ENCODE assay signal across 8 mouse cellular contexts in genomic region chr11:97149995-97150410, GRCm38 (mm10). TPM values are rescaled to one million over a fixed set of nuclear protein-coding genes. Genes with fewer than 3 reads are reported as not detected.
DNase-seq lines count a peak whose midpoint lies in the region; ATAC-seq and TF ChIP-seq lines count a peak whose summit lies in the region.

No protein-coding gene starts in this region.

- H3K9ac ChIP-seq in embryonic facial prominence, embryonic 14.5 days (ENCODE audit: low read depth, low read length): peak overlapping the region; percentile 81
- peak overlapping the region; percentile 87 for H3K9ac ChIP-seq in heart, embryonic 12.5 days
- H3K9ac ChIP-seq in kidney, embryonic 14.5 days (ENCODE audit: low read depth, low read length): peak overlapping the region; percentile 85; the same call in 1 of the 2 replicates

- ATAC-seq in embryonic facial prominence, embryonic 14.5 days (ENCODE audit: low read depth): peak; percentile 3
- peak; percentile 67 for ATAC-seq in heart, embryonic 12.5 days (ENCODE audit: insufficient number of reproducible peaks, low FRiP score)
- ATAC-seq in kidney, embryonic 14.5 days (ENCODE audit: low FRiP score, low TSS enrichment): peak; percentile 14; the same call in 1 of the 2 replicates

- peaks cover 30% of the 10 kb centered on the region for H3K36me3 ChIP-seq in embryonic facial prominence, embryonic 14.5 days (ENCODE audit: control insufficient read depth, insufficient read depth, low read length)
- peaks cover 24% of the 10 kb centered on the region for H3K36me3 ChIP-seq in heart, embryonic 12.5 days
- H3K36me3 ChIP-seq in kidney, embryonic 14.5 days (ENCODE audit: control insufficient read depth, insufficient read depth, low read length): peaks cover 10% of the 10 kb centered on the region

- H3K27me3 ChIP-seq in embryonic facial prominence, embryonic 14.5 days (replicated peaks; ENCODE audit: control insufficient read depth, insufficient read depth, low read length): no peaks in the 10 kb centered on the region
- H3K27me3 ChIP-seq in heart, embryonic 12.5 days (replicated peaks): 0 out of 2 replicates have a peak, but pooled peaks cover 15% of the 10 kb centered on the region
- H3K27me3 ChIP-seq in kidney, embryonic 14.5 days (ENCODE audit: control insufficient read depth, insufficient read depth, low read length): no peaks in the 10 kb centered on the region

- TF ChIP-seq CTCF in lung, adult 2 months (IDR thresholded peaks at IDR 0.05; ENCODE audit: insufficient read depth, low read length): no peak
- no peak for TF ChIP-seq CTCF in olfactory bulb, adult 2 months (IDR thresholded peaks at IDR 0.05; ENCODE audit: insufficient read depth, low read depth, low read length)

- peak overlapping the region; percentile 93 for H3K27ac ChIP-seq in embryonic facial prominence, embryonic 14.5 days (replicated peaks; ENCODE audit: low read depth, low read length)
- peak overlapping the region; percentile 86 for H3K27ac ChIP-seq in heart, embryonic 12.5 days (ENCODE audit: poor library complexity, severe bottlenecking)
- peak overlapping the region; percentile 88 for H3K27ac ChIP-seq in kidney, embryonic 14.5 days (ENCODE audit: low read depth, low read length)
- H3K27ac ChIP-seq in olfactory bulb, adult 2 months (ENCODE audit: insufficient read depth, low read depth, low read length): no peak overlapping the region; the same call in 1 of the 2 replicates

- WGBS in embryonic facial prominence, embryonic 14.5 days: 6% methylated on average over 14 of the region's 14 CpGs
- WGBS in heart, embryonic 12.5 days: 3% methylated on average over 14 of the region's 14 CpGs
- 3% methylated on average over 13 of the region's 14 CpGs for WGBS in kidney, embryonic 14.5 days
- 4% methylated on average over 14 of the region's 14 CpGs for WGBS in lung, adult 2 months
- WGBS in olfactory bulb, adult 2 months: 20% methylated on average over 14 of the region's 14 CpGs

- H3K4me2 ChIP-seq in embryonic facial prominence, embryonic 14.5 days (ENCODE audit: low read depth, low read length): peak overlapping the region; percentile 83
- H3K4me2 ChIP-seq in heart, embryonic 12.5 days: peak overlapping the region; percentile 82
- H3K4me2 ChIP-seq in kidney, embryonic 14.5 days (replicated peaks; ENCODE audit: low read depth, low read length): peak overlapping the region; percentile 93

- H3K4me1 ChIP-seq in embryonic facial prominence, embryonic 14.5 days (ENCODE audit: control insufficient read depth, insufficient read depth, low read length): peaks cover 11% of the 10 kb centered on the region
- H3K4me1 ChIP-seq in heart, embryonic 12.5 days (replicated peaks): peaks cover 59% of the 10 kb centered on the region
- H3K4me1 ChIP-seq in kidney, embryonic 14.5 days (ENCODE audit: control insufficient read depth, insufficient read depth, low read length): peaks cover 25% of the 10 kb centered on the region
- H3K4me1 ChIP-seq in lung, adult 2 months (ENCODE audit: control insufficient read depth, insufficient read depth, low read length): peaks cover 9% of the 10 kb centered on the region; the same call in 1 of the 2 replicates
- H3K4me1 ChIP-seq in olfactory bulb, adult 2 months (ENCODE audit: control insufficient read depth, insufficient read depth, low read length): peaks cover 28% of the 10 kb centered on the region

- DNase-seq in 416B (ENCODE audit: low read depth): peak; percentile 86
- peak; percentile 56 to 67 for DNase-seq in adrenal gland, adult 18-20 months (ENCODE audit: low spot score in 2 of 2)
- DNase-seq in embryonic facial prominence, embryonic 14.5 days (ENCODE audit: low spot score): peak; percentile 79
- peak; percentile 80 for DNase-seq in lung, adult 2 months
- no peak for DNase-seq in thymus, postnatal 4 days

- peak; percentile 84 for TF ChIP-seq POLR2A in lung, adult 2 months (IDR thresholded peaks at IDR 0.05; ENCODE audit: borderline replicate concordance, extremely low read depth, low read depth, low read length)
- TF ChIP-seq POLR2A in olfactory bulb, adult 2 months (IDR thresholded peaks at IDR 0.05; ENCODE audit: insufficient read depth, low read depth, low read length): no peak

- H3K9me3 ChIP-seq in embryonic facial prominence, embryonic 14.5 days (ENCODE audit: control insufficient read depth, low read length): no peaks in the 10 kb centered on the region
- H3K9me3 ChIP-seq in heart, embryonic 12.5 days (replicated peaks): no peaks in the 10 kb centered on the region
- no peaks in the 10 kb centered on the region for H3K9me3 ChIP-seq in kidney, embryonic 14.5 days (ENCODE audit: control insufficient read depth, low read length)

- peak overlapping the region; percentile 76 for H3K4me3 ChIP-seq in embryonic facial prominence, embryonic 14.5 days (ENCODE audit: low read depth, low read length)
- H3K4me3 ChIP-seq in heart, embryonic 12.5 days: peak overlapping the region; percentile 93
- peak overlapping the region; percentile 66 for H3K4me3 ChIP-seq in kidney, embryonic 14.5 days (ENCODE audit: low read length)
- peak overlapping the region; percentile 72 for H3K4me3 ChIP-seq in lung, adult 2 months (replicated peaks; ENCODE audit: extremely low read depth, low read depth, low read length)
- peak overlapping the region; percentile 60 for H3K4me3 ChIP-seq in olfactory bulb, adult 2 months (ENCODE audit: insufficient read depth, low read depth, low read length)

RNA-seq across cellular contexts. Expression of gene Tbkbp1, which starts 1.3 kb away (rescaled TPM):
- 10 to 100 TPM; 11.7 to 16.2 TPM for total RNA-seq in adrenal gland, adult 18-20 months (2021)
- polyA plus RNA-seq in embryonic facial prominence, embryonic 14.5 days (2014; fragmentation: Nextera tagmentation; extraction: Ambion mirVana): 7.6 TPM in 2 replicates
- polyA plus RNA-seq in heart, embryonic 12.5 days (2016; fragmentation: Nextera tagmentation; extraction: Ambion mirVana): 10.6 and 12.6 TPM in 2 replicates
- 6.0 and 6.8 TPM in 2 replicates for polyA plus RNA-seq in kidney, embryonic 14.5 days (2014; fragmentation: Nextera tagmentation; extraction: Ambion mirVana)
- polyA plus RNA-seq in lung, adult 2 months (2012; rRNA removed): 55.8 and 85.1 TPM in 2 replicates
- polyA plus RNA-seq in olfactory bulb, adult 2 months (2012; ENCODE audit: insufficient read depth, insufficient read length, low replicate concordance, missing spikeins): not detected in 2 replicates

RNA-seq across cellular contexts. Expression of gene Tbx21, which starts 34.9 kb away (rescaled TPM):
- under 1 TPM; 0.27 to 0.54 TPM for total RNA-seq in adrenal gland, adult 18-20 months (2021)
- polyA plus RNA-seq in embryonic facial prominence, embryonic 14.5 days (2014; fragmentation: Nextera tagmentation; extraction: Ambion mirVana): 0.13 and 0.26 TPM in 2 replicates
- polyA plus RNA-seq in heart, embryonic 12.5 days (2016; fragmentation: Nextera tagmentation; extraction: Ambion mirVana): not detected in 2 replicates
- 0.07 TPM in 1 of 2 replicates, not detected in the other for polyA plus RNA-seq in kidney, embryonic 14.5 days (2014; fragmentation: Nextera tagmentation; extraction: Ambion mirVana)
- polyA plus RNA-seq in lung, adult 2 months (2012; rRNA removed): 1.9 and 3.0 TPM in 2 replicates
- not detected in 2 replicates for polyA plus RNA-seq in olfactory bulb, adult 2 months (2012; ENCODE audit: insufficient read depth, insufficient read length, low replicate concordance, missing spikeins)

RNA-seq across cellular contexts. Expression of gene Kpnb1, which starts 37.7 kb away (rescaled TPM):
- total RNA-seq in adrenal gland, adult 18-20 months (2021): 100 to 1,000 TPM; 104 to 120 TPM
- polyA plus RNA-seq in embryonic facial prominence, embryonic 14.5 days (2014; fragmentation: Nextera tagmentation; extraction: Ambion mirVana): 59.8 and 66.0 TPM in 2 replicates
- 41.7 and 45.4 TPM in 2 replicates for polyA plus RNA-seq in heart, embryonic 12.5 days (2016; fragmentation: Nextera tagmentation; extraction: Ambion mirVana)
- polyA plus RNA-seq in kidney, embryonic 14.5 days (2014; fragmentation: Nextera tagmentation; extraction: Ambion mirVana): 60.0 and 84.3 TPM in 2 replicates
- polyA plus RNA-seq in lung, adult 2 months (2012; rRNA removed): 18.7 and 32.0 TPM in 2 replicates
- polyA plus RNA-seq in olfactory bulb, adult 2 months (2012; ENCODE audit: insufficient read depth, insufficient read length, low replicate concordance, missing spikeins): 234 TPM in 1 of 2 replicates, not detected in the other

Comparison
In these comparisons a context has a peak if more than half of its experiments do, and no peak if none do; other contexts are left out.
1. ATAC-seq: peak in every context shown above with its lines; median percentile 67 in heart, embryonic 12.5 days; 14 in kidney, embryonic 14.5 days; 3 in embryonic facial prominence, embryonic 14.5 days.